Mouse (Mus musculus): ENCODE results near the gene Atp5d. TPM values are rescaled to one million over a fixed set of nuclear protein-coding genes. Genes with fewer than 3 reads are reported as not detected.
"Not testable (repeated sequence)": the region's sequence is repeated elsewhere in the genome, so short reads cannot be mapped to it uniquely, and the experiment has no call there.

Gene Atp5d
- total and polyA plus RNA-seq, 2 experiments from 2014 or later = 259 to 607 TPM

- Histone ChIP-seq H3K4me1 (ENCODE audit: insufficient read depth, low read length) (peaks cover 18% of the 10 kb centered on the region), H3K9ac (replicated peaks; ENCODE audit: low read length, poor library complexity, severe bottlenecking) (no peak overlapping the region), H3K9me3 (ENCODE audit: low read length) (no peaks in the 10 kb centered on the region), H3K36me3 (ENCODE audit: insufficient read depth, low read length) (no peaks in the 10 kb centered on the region), H3K27ac (ENCODE audit: low read depth, low read length) (no peak overlapping the region), H3K4me3 (ENCODE audit: low read depth, low read length) (peak overlapping the region; percentile 50; the same call in 1 of the 2 replicates), H3K27me3 (ENCODE audit: insufficient read depth, low read length) (no peaks in the 10 kb centered on the region), H3K4me2 (ENCODE audit: low read depth, low read length, poor library complexity, severe bottlenecking) (peak overlapping the region; percentile 96)
- TF ChIP-seq CTCF (IDR thresholded peaks at IDR 0.05) = no peak
- DNase-seq (ENCODE audit: low spot score) (no peak), ATAC-seq (ENCODE audit: low FRiP score) (no peak)
- WGBS = 81% methylated on average over 8 of the region's 8 CpGs
These were observed 25.3 kb downstream of the Atp5d start for GRCm38 (mm10) chr10:80163721-80164120.

- peak overlapping the region; percentile 96 for H3K4me2 ChIP-seq (ENCODE audit: low read depth, low read length, poor library complexity, severe bottlenecking)
- peak overlapping the region; percentile 50 for H3K4me3 ChIP-seq (ENCODE audit: low read depth, low read length)
- ATAC-seq (ENCODE audit: low FRiP score) (no peak), DNase-seq (ENCODE audit: low spot score) (peak; percentile 50)
- WGBS = 7% methylated on average over 43 of the region's 44 CpGs
- H3K36me3 ChIP-seq (ENCODE audit: insufficient read depth, low read length) = no peaks in the 10 kb centered on the region
- H3K27ac ChIP-seq (ENCODE audit: low read depth, low read length) = peak overlapping the region; percentile 82
- no peaks in the 10 kb centered on the region for H3K9me3 ChIP-seq (ENCODE audit: low read length)
- TF ChIP-seq CTCF (IDR thresholded peaks at IDR 0.05) = peak; percentile 36
- peaks cover 15% of the 10 kb centered on the region; the same call in 1 of the 2 replicates for H3K4me1 ChIP-seq (ENCODE audit: insufficient read depth, low read length)
- no peaks in the 10 kb centered on the region for H3K27me3 ChIP-seq (ENCODE audit: insufficient read depth, low read length)
- H3K9ac ChIP-seq (replicated peaks; ENCODE audit: low read length, poor library complexity, severe bottlenecking) = peak overlapping the region; percentile 77
These were observed 25.9 kb downstream of the Atp5d start for GRCm38 (mm10) chr10:80164161-80164997.

- peak overlapping the region; percentile 77 for H3K9ac ChIP-seq (replicated peaks; ENCODE audit: low read length, poor library complexity, severe bottlenecking)
- H3K4me1 ChIP-seq (ENCODE audit: insufficient read depth, low read length) = peaks cover 15% of the 10 kb centered on the region; the same call in 1 of the 2 replicates
- DNase-seq (ENCODE audit: low spot score) (peak; percentile 98), ATAC-seq (ENCODE audit: low FRiP score) (peak; percentile 64)
- WGBS = under 1% methylated on average over 17 of the region's 17 CpGs
- no peaks in the 10 kb centered on the region for H3K9me3 ChIP-seq (ENCODE audit: low read length)
- H3K27me3 ChIP-seq (ENCODE audit: insufficient read depth, low read length) = no peaks in the 10 kb centered on the region
- peak overlapping the region; percentile 82 for H3K27ac ChIP-seq (ENCODE audit: low read depth, low read length)
- peak; percentile 100 for TF ChIP-seq CTCF (IDR thresholded peaks at IDR 0.05)
- peak overlapping the region; percentile 96 for H3K4me2 ChIP-seq (ENCODE audit: low read depth, low read length, poor library complexity, severe bottlenecking)
- H3K4me3 ChIP-seq (ENCODE audit: low read depth, low read length) = peak overlapping the region; percentile 50
- H3K36me3 ChIP-seq (ENCODE audit: insufficient read depth, low read length) = no peaks in the 10 kb centered on the region
These were observed 26.5 kb downstream of the Atp5d start for GRCm38 (mm10) chr10:80164998-80165344.

- peaks cover 5% of the 10 kb centered on the region for H3K36me3 ChIP-seq (ENCODE audit: insufficient read depth, low read length)
- no peak for TF ChIP-seq CTCF (IDR thresholded peaks at IDR 0.05)
- peak within 1 kb of the TSS; percentile 82 for H3K27ac ChIP-seq (ENCODE audit: low read depth, low read length)
- peak within 1 kb of the TSS; percentile 91 for H3K4me3 ChIP-seq (ENCODE audit: low read depth, low read length)
- peaks cover 9% of the 10 kb centered on the region; the same call in 1 of the 2 replicates for H3K4me1 ChIP-seq (ENCODE audit: insufficient read depth, low read length)
- peak within 1 kb of the TSS; percentile 96 for H3K4me2 ChIP-seq (ENCODE audit: low read depth, low read length, poor library complexity, severe bottlenecking)
- no peaks in the 10 kb centered on the region for H3K27me3 ChIP-seq (ENCODE audit: insufficient read depth, low read length)
- ATAC-seq (ENCODE audit: low FRiP score) = no peak
- WGBS = 14% methylated on average over 20 of the region's 20 CpGs
- peak within 1 kb of the TSS; percentile 77 for H3K9ac ChIP-seq (replicated peaks; ENCODE audit: low read length, poor library complexity, severe bottlenecking)
- H3K9me3 ChIP-seq (ENCODE audit: low read length) = no peaks in the 10 kb centered on the region
- DNase-seq (ENCODE audit: low spot score) = peak; percentile 61
These were observed 27.1 kb downstream of the Atp5d start, which contains the start of gene Cirbp for GRCm38 (mm10) chr10:80165392-80166128. TSS of gene Cirbp (plus strand) at chr10:80165985.

GRCm38 (mm10) chr10:80166136-80166535, 27.7 kb downstream of the Atp5d start:
- Histone ChIP-seq H3K4me2 (ENCODE audit: low read depth, low read length, poor library complexity, severe bottlenecking) (peak overlapping the region; percentile 96), H3K4me3 (ENCODE audit: low read depth, low read length) (peak overlapping the region; percentile 50; the same call in 1 of the 2 replicates), H3K36me3 (ENCODE audit: insufficient read depth, low read length) (peaks cover 11% of the 10 kb centered on the region), H3K9ac (replicated peaks; ENCODE audit: low read length, poor library complexity, severe bottlenecking) (peak overlapping the region; percentile 36; the same call in 1 of the 2 replicates), H3K27ac (ENCODE audit: low read depth, low read length) (peak overlapping the region; percentile 82)
- WGBS = 87% methylated on average over 4 of the region's 4 CpGs
- not testable (repeated sequence) for H3K4me1 ChIP-seq (ENCODE audit: insufficient read depth, low read length); DNase-seq (ENCODE audit: low spot score); H3K27me3 ChIP-seq (ENCODE audit: insufficient read depth, low read length); ATAC-seq (ENCODE audit: low FRiP score); H3K9me3 ChIP-seq (ENCODE audit: low read length)

Measured in midbrain, postnatal 0 days (tissue).